Mouse (Mus musculus): ENCODE measurements around the gene Gm21887.
"Not testable (repeated sequence)": the region's sequence is repeated elsewhere in the genome, so short reads cannot be mapped to it uniquely, and the experiment has no call there.

DNA sequence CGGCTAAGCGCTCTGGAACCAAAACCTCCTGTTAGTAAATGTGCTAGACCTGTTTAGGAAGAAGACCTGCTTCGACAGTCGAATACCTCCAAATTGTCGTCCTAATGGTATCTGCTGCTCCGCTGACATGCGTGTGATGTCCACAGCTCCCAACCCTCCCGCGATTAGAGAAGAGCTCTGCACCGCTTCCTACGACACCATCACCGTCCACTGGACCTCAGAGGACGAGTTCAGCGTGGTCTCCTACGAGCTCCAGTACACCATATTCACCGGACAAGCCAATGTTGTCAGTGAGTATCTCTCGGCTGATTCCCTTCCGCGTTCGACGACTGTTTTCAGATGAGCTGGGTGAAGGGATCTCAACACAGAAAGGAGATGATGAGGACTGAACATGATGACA is 24.6 kb upstream of the Gm21887 start:
- TF ChIP-seq POLR2A (IDR thresholded peaks at IDR 0.05; ENCODE audit: borderline replicate concordance, extremely low read depth, low read depth, low read length); CTCF (IDR thresholded peaks at IDR 0.05; ENCODE audit: insufficient read depth, low read length): not testable (repeated sequence)
